Mouse (Mus musculus) spleen, adult 2 months (tissue): ENCODE measurements around the gene Zfp362.

Experiments used
- CTCF ChIP-seq: fragments of 200-500 bp; IDR thresholded peaks from 2 replicates; pipeline ENCODE4 v1.5.1; 2011; ENCODE audit warnings: mild to moderate bottlenecking, inconsistent platforms; ENCODE audit not compliant: insufficient read depth, insufficient read length, insufficient replicate concordance; ENCODE audit errors: extremely low read depth
- POLR2A ChIP-seq: fragments of 200-500 bp; IDR thresholded peaks from 2 replicates; pipeline ENCODE4 v1.6.1; 2011; ENCODE audit warnings: low read depth, low read length, inconsistent platforms

GRCm38 (mm10) chr4:128733496-128733895 is 72.3 kb downstream of the Zfp362 start:
- TF ChIP-seq POLR2A (no peak), CTCF (no peak)
